Mouse (Mus musculus) kidney, adult 11 months (tissue): ENCODE measurements around the gene Prg4.

Experiments used
- DNase-seq: peaks from one replicate; pipeline ENCODE4 v3.0.0; 2022

Gene Prg4

GRCm38 (mm10) chr1:150404555-150404954, 61.4 kb downstream of the Prg4 start:
- no peak for DNase-seq

- DNase-seq: no peak
Observed at GRCm38 (mm10) chr1:150403914-150404313, 62.1 kb downstream of the Prg4 start.
